Mouse (Mus musculus): ENCODE measurements around the gene Gm21293. TPM values are rescaled to one million over a fixed set of nuclear protein-coding genes. Genes with fewer than 3 reads are reported as not detected.
"Not testable (repeated sequence)": the region's sequence is repeated elsewhere in the genome, so short reads cannot be mapped to it uniquely, and the experiment has no call there.

Gene Gm21293
- polyA plus RNA-seq (2012; rRNA removed): not detected in 2 replicates

DNA sequence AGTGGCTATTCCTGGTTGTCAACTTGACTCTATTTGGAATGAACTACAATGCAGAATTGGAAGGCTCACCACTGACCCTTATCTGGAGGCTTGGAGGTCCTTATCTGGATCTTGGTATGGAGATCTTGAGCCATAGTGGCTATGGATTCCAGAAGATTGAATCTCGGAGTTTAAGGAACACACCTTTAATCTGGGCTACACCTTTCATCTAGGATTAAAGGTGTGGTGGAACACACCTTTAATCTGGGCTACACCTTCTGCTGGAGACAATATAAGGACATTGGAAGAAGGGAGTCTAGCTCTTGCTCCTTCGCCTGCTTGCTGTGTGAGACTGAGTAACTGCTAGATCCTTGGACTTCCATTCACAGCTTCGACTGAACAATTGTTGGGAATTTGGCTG is at the start of gene Gm21293:
Gene Gm21293, plus strand, starts transcription at position 301 of the 400 bp plus-strand sequence.
- DNase-seq (ENCODE audit: low read depth in 1 of 2, low spot score in 2 of 2); H3K36me3 ChIP-seq (ENCODE audit: control insufficient read depth, insufficient read depth, low read length); H3K27me3 ChIP-seq (ENCODE audit: control insufficient read depth, insufficient read depth, low read length); H3K27ac ChIP-seq (ENCODE audit: insufficient read depth, low read length); H3K4me3 ChIP-seq (ENCODE audit: extremely low read depth, insufficient read depth, insufficient read length); H3K4me1 ChIP-seq (ENCODE audit: control insufficient read depth, insufficient read depth, insufficient read length): not testable (repeated sequence)
- no CpG with 5 or more reads among the region's 3 CpGs for WGBS

DNA sequence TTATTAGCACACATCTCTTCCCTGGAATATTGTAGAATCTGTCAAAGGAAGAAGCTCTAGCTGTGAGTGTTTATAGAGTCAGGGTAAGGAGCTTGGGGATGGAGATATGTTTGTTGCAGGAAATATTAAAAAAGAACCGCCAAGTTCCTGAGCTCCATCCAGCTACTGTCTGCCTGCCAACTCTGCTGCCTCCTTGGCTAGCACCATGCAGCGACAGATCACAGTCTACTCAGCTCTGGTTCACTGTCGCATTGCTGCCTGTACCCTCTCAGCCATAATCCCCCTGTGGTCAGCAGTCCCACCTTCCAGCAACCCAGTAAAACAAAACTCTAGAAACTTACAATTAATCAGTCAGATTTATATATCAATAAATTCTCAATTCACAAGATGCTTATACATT is 32.7 kb upstream of the Gm21293 start:
- H3K4me3 ChIP-seq (ENCODE audit: extremely low read depth, insufficient read depth, insufficient read length): no peak overlapping the region
- no peaks in the 10 kb centered on the region for H3K27me3 ChIP-seq (ENCODE audit: control insufficient read depth, insufficient read depth, low read length)
- H3K36me3 ChIP-seq (ENCODE audit: control insufficient read depth, insufficient read depth, low read length): no peaks in the 10 kb centered on the region
- no peak for TF ChIP-seq POLR2A (IDR thresholded peaks at IDR 0.05; ENCODE audit: low read depth, low read length)
- 83% methylated on average over 3 of the region's 3 CpGs for WGBS
- H3K4me1 ChIP-seq (ENCODE audit: control insufficient read depth, insufficient read depth, insufficient read length): no peaks in the 10 kb centered on the region
- H3K27ac ChIP-seq (ENCODE audit: insufficient read depth, low read length): no peak overlapping the region
- no peak for DNase-seq (ENCODE audit: low read depth in 1 of 2, low spot score in 2 of 2)

GRCm38 (mm10) chr10:104118312-104118711 is 24.5 kb upstream of the Gm21293 start:
- TF ChIP-seq POLR2A (IDR thresholded peaks at IDR 0.05; ENCODE audit: low read depth, low read length) (no peak), CTCF (IDR thresholded peaks at IDR 0.05; ENCODE audit: extremely low read depth, insufficient read depth, insufficient read length, insufficient replicate concordance) (no peak)
- Histone ChIP-seq H3K27ac (ENCODE audit: insufficient read depth, low read length) (no peak overlapping the region), H3K36me3 (ENCODE audit: control insufficient read depth, insufficient read depth, low read length) (no peaks in the 10 kb centered on the region), H3K4me3 (ENCODE audit: extremely low read depth, insufficient read depth, insufficient read length) (no peak overlapping the region), H3K27me3 (ENCODE audit: control insufficient read depth, insufficient read depth, low read length) (no peaks in the 10 kb centered on the region), H3K4me1 (ENCODE audit: control insufficient read depth, insufficient read depth, insufficient read length) (no peaks in the 10 kb centered on the region)
- 76% methylated on average over 2 of the region's 2 CpGs for WGBS
- no peak for DNase-seq (ENCODE audit: low read depth in 1 of 2, low spot score in 2 of 2)

GRCm38 (mm10) chr10:104151197-104151596 is 8.4 kb downstream of the Gm21293 start, which contains the start of gene Gm6763:
Gene Gm6763, plus strand, starts transcription at chr10:104151497.
- H3K36me3 ChIP-seq (ENCODE audit: control insufficient read depth, insufficient read depth, low read length); H3K4me3 ChIP-seq (ENCODE audit: extremely low read depth, insufficient read depth, insufficient read length); H3K27me3 ChIP-seq (ENCODE audit: control insufficient read depth, insufficient read depth, low read length); H3K27ac ChIP-seq (ENCODE audit: insufficient read depth, low read length); H3K4me1 ChIP-seq (ENCODE audit: control insufficient read depth, insufficient read depth, insufficient read length); DNase-seq (ENCODE audit: low read depth in 1 of 2, low spot score in 2 of 2): not testable (repeated sequence)
- WGBS: no CpG with 5 or more reads among the region's 3 CpGs

DNA sequence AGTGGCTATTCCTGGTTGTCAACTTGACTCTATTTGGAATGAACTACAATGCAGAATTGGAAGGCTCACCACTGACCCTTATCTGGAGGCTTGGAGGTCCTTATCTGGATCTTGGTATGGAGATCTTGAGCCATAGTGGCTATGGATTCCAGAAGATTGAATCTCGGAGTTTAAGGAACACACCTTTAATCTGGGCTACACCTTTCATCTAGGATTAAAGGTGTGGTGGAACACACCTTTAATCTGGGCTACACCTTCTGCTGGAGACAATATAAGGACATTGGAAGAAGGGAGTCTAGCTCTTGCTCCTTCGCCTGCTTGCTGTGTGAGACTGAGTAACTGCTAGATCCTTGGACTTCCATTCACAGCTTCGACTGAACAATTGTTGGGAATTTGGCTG is 16.9 kb downstream of the Gm21293 start, which contains the start of gene Gm8764:
Gene Gm8764, plus strand, starts transcription at position 301 of the 400 bp plus-strand sequence.
- H3K27me3 ChIP-seq (ENCODE audit: control insufficient read depth, insufficient read depth, low read length); DNase-seq (ENCODE audit: low read depth in 1 of 2, low spot score in 2 of 2); H3K4me1 ChIP-seq (ENCODE audit: control insufficient read depth, insufficient read depth, insufficient read length); H3K27ac ChIP-seq (ENCODE audit: insufficient read depth, low read length); H3K36me3 ChIP-seq (ENCODE audit: control insufficient read depth, insufficient read depth, low read length); H3K4me3 ChIP-seq (ENCODE audit: extremely low read depth, insufficient read depth, insufficient read length): not testable (repeated sequence)
- no CpG with 5 or more reads among the region's 3 CpGs for WGBS

- not testable (repeated sequence) for H3K4me3 ChIP-seq (ENCODE audit: extremely low read depth, insufficient read depth, insufficient read length); H3K4me1 ChIP-seq (ENCODE audit: control insufficient read depth, insufficient read depth, insufficient read length); H3K27ac ChIP-seq (ENCODE audit: insufficient read depth, low read length); DNase-seq (ENCODE audit: low read depth in 1 of 2, low spot score in 2 of 2); H3K36me3 ChIP-seq (ENCODE audit: control insufficient read depth, insufficient read depth, low read length); H3K27me3 ChIP-seq (ENCODE audit: control insufficient read depth, insufficient read depth, low read length)
- no CpG with 5 or more reads among the region's 3 CpGs for WGBS
Measured at GRCm38 (mm10) chr10:104168215-104168614, 25.4 kb downstream of the Gm21293 start, which contains the start of gene Gm21304. Gene Gm21304, plus strand, starts transcription at chr10:104168515.

DNA sequence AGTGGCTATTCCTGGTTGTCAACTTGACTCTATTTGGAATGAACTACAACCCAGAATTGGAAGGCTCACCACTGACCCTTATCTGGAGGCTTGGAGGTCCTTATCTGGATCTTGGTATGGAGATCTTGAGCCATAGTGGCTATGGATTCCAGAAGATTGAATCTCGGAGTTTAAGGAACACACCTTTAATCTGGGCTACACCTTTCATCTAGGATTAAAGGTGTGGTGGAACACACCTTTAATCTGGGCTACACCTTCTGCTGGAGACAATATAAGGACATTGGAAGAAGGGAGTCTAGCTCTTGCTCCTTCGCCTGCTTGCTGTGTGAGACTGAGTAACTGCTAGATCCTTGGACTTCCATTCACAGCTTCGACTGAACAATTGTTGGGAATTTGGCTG is 33.9 kb downstream of the Gm21293 start, which contains the start of gene Gm21312:
Gene Gm21312, plus strand, starts transcription at position 301 of the 400 bp plus-strand sequence.
- WGBS: no CpG with 5 or more reads among the region's 3 CpGs
- H3K36me3 ChIP-seq (ENCODE audit: control insufficient read depth, insufficient read depth, low read length); H3K27ac ChIP-seq (ENCODE audit: insufficient read depth, low read length); H3K4me1 ChIP-seq (ENCODE audit: control insufficient read depth, insufficient read depth, insufficient read length); DNase-seq (ENCODE audit: low read depth in 1 of 2, low spot score in 2 of 2); H3K27me3 ChIP-seq (ENCODE audit: control insufficient read depth, insufficient read depth, low read length); H3K4me3 ChIP-seq (ENCODE audit: extremely low read depth, insufficient read depth, insufficient read length): not testable (repeated sequence)

DNA sequence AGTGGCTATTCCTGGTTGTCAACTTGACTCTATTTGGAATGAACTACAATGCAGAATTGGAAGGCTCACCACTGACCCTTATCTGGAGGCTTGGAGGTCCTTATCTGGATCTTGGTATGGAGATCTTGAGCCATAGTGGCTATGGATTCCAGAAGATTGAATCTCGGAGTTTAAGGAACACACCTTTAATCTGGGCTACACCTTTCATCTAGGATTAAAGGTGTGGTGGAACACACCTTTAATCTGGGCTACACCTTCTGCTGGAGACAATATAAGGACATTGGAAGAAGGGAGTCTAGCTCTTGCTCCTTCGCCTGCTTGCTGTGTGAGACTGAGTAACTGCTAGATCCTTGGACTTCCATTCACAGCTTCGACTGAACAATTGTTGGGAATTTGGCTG is 42.4 kb downstream of the Gm21293 start, which contains the start of gene Gm20765:
Gene Gm20765, plus strand, starts transcription at position 301 of the 400 bp plus-strand sequence.
- H3K4me1 ChIP-seq (ENCODE audit: control insufficient read depth, insufficient read depth, insufficient read length); H3K27ac ChIP-seq (ENCODE audit: insufficient read depth, low read length); H3K27me3 ChIP-seq (ENCODE audit: control insufficient read depth, insufficient read depth, low read length); H3K36me3 ChIP-seq (ENCODE audit: control insufficient read depth, insufficient read depth, low read length); H3K4me3 ChIP-seq (ENCODE audit: extremely low read depth, insufficient read depth, insufficient read length); DNase-seq (ENCODE audit: low read depth in 1 of 2, low spot score in 2 of 2): not testable (repeated sequence)
- no CpG with 5 or more reads among the region's 3 CpGs for WGBS

DNA sequence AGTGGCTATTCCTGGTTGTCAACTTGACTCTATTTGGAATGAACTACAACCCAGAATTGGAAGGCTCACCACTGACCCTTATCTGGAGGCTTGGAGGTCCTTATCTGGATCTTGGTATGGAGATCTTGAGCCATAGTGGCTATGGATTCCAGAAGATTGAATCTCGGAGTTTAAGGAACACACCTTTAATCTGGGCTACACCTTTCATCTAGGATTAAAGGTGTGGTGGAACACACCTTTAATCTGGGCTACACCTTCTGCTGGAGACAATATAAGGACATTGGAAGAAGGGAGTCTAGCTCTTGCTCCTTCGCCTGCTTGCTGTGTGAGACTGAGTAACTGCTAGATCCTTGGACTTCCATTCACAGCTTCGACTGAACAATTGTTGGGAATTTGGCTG is 51.0 kb downstream of the Gm21293 start, which contains the start of gene Gm4340:
Gene Gm4340, plus strand, starts transcription at position 301 of the 400 bp plus-strand sequence.
- not testable (repeated sequence) for H3K4me3 ChIP-seq (ENCODE audit: extremely low read depth, insufficient read depth, insufficient read length); H3K27me3 ChIP-seq (ENCODE audit: control insufficient read depth, insufficient read depth, low read length); H3K27ac ChIP-seq (ENCODE audit: insufficient read depth, low read length); H3K4me1 ChIP-seq (ENCODE audit: control insufficient read depth, insufficient read depth, insufficient read length); H3K36me3 ChIP-seq (ENCODE audit: control insufficient read depth, insufficient read depth, low read length); DNase-seq (ENCODE audit: low read depth in 1 of 2, low spot score in 2 of 2)
- no CpG with 5 or more reads among the region's 3 CpGs for WGBS
